Mouse (Mus musculus) CD4-positive, CD25-positive, alpha-beta regulatory T cell, adult 4 months (primary cell): ENCODE measurements around the gene Ptpn13. TPM values are rescaled to one million over a fixed set of nuclear protein-coding genes. Genes with fewer than 3 reads are reported as not detected.

Experiments
- polyA plus RNA-seq, 2 experiments: library from polyadenylated mRNA; unstranded; fragments of 100-300 nt; shearing (Covaris generic); gene quantifications; one replicate each; pipeline ENCODE4 v1.2.1; 2017

Gene Ptpn13
- polyA plus RNA-seq, 2 experiments from 2014 or later, result 22.5 to 26.9 TPM

Other genes with a start within 250 kb of the Ptpn13 start
- not detected for gene Mapk10, start 213.9 kb upstream of the Ptpn13 start, polyA plus RNA-seq
- gene Slc10a6, start 204.2 kb downstream of the Ptpn13 start, polyA plus RNA-seq, result not detected
- gene 1700016H13Rik, start 230.8 kb downstream of the Ptpn13 start, polyA plus RNA-seq, result not detected